Mouse (Mus musculus): ENCODE measurements at regions not wholly inside any gene's neighbourhood (a gene's known extent, or its start where the extent isn't known, plus 50 kb on each side); places are given as distances from the start of the nearest gene placed in this dataset.

DNA sequence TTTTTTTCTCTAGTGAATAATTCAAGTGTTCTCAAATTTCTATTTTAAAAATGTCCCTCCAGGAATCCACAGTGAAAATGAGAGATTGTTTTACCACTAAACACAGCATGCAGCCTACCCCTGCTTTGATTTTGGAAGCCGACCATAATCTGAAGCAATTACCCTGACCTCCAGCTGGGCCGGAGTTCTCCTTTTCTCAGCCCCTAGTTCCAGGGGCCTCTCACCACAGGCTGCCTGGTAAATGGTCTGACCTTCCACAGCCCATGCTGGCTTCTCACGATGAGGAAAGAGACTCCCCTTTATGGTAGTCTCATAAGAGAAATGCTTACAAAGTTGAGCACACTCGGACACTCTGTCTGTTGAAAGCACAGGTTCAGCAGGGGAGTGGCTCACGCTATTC is 121.3 kb downstream of the Kcnrg start:
- Histone ChIP-seq H3K9me3 (ENCODE audit: control insufficient read depth, low read depth, low read length) (no peaks in the 10 kb centered on the region), H3K4me2 (replicated peaks; ENCODE audit: low read depth, low read length) (no peak overlapping the region), H3K4me1 (ENCODE audit: control insufficient read depth, insufficient read depth, low read length) (no peaks in the 10 kb centered on the region), H3K27me3 (ENCODE audit: control insufficient read depth, insufficient read depth, low read length) (no peaks in the 10 kb centered on the region), H3K27ac (ENCODE audit: low read length) (no peak overlapping the region), H3K36me3 (ENCODE audit: control insufficient read depth, insufficient read depth, low read length) (no peaks in the 10 kb centered on the region), H3K4me3 (ENCODE audit: low read depth, low read length) (no peak overlapping the region), H3K9ac (replicated peaks; ENCODE audit: low read depth, low read length) (no peak overlapping the region)
- 53% methylated on average over 5 of the region's 5 CpGs for WGBS
- no peak for ATAC-seq (ENCODE audit: insufficient number of reproducible peaks, insufficient read depth, low FRiP score, low read depth)

DNA sequence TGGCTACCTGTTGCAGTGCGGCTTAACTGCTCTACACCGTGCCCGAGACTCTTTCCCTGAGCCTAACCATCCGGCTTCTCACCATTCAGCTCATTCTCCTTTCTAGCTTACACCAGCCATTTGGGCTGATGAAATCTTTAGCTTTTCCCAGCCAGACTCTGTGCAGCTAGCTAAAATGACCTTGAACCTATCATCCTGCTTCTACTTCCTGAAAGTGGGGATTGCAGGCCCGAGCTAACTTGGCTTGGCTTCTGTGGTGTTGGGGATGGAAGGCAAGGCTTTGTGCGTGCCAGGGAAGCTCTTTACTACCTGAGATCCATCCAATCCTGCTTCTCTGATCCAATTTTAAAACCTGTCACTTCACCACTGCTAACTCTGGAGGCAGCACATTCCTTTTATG is 128.3 kb downstream of the Kcnrg start:
- no peak overlapping the region for H3K27ac ChIP-seq (ENCODE audit: low read length)
- no peak overlapping the region for H3K4me3 ChIP-seq (ENCODE audit: low read depth, low read length)
- ATAC-seq (ENCODE audit: insufficient number of reproducible peaks, insufficient read depth, low FRiP score, low read depth), result no peak
- no peaks in the 10 kb centered on the region; the same call in 1 of the 2 replicates for H3K9me3 ChIP-seq (ENCODE audit: control insufficient read depth, low read depth, low read length)
- H3K4me2 ChIP-seq (replicated peaks; ENCODE audit: low read depth, low read length), result no peak overlapping the region
- H3K4me1 ChIP-seq (ENCODE audit: control insufficient read depth, insufficient read depth, low read length), result no peaks in the 10 kb centered on the region
- no peak overlapping the region for H3K9ac ChIP-seq (replicated peaks; ENCODE audit: low read depth, low read length)
- H3K27me3 ChIP-seq (ENCODE audit: control insufficient read depth, insufficient read depth, low read length), result no peaks in the 10 kb centered on the region
- no peaks in the 10 kb centered on the region for H3K36me3 ChIP-seq (ENCODE audit: control insufficient read depth, insufficient read depth, low read length)
- WGBS, result 74% methylated on average over 6 of the region's 6 CpGs

DNA sequence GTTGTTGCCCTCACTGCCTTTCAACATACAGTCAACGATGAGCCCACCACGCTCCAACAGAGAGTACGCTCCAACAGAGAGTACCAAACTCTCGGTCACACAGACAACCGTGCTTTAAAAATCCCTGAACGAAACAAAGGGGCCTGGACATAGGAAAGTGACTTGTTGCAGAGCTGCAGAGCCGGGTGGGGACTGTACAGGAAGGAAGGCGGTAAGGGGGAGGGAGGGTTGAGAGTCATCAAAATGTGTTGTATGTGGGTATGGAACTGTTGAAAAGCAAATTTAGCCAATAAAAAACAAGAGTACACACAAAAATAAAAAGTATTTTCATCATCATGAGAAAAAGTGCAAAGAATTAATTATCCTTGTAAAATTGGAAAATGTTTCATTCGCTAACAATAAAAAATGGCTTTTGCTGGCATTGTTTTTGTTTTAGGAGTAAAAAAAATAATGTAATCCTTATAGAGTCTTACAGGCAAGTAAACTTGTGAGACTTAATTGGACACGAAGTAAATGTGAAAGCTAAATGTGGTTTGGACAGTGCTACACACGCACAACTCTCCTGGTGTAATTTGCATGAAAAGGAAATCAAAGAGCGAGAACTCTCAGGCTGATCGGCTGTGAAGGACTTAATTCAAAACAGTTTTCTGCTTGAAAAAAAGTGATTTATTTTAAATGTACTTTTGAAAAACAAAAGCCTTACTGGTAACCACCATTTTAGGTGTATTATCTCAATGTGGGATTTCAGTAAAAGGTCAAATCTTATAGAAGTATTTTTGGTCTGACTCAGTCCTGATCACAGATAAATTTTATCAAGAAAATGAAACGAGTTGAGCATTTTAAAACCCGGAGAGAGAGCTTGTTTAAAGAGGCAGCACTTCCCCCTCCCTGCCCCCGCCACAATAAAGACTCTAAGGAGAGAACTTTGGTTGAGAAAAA is 129.4 kb downstream of the Kcnrg start:
- no peak for ATAC-seq (ENCODE audit: insufficient number of reproducible peaks, insufficient read depth, low FRiP score, low read depth)
- Histone ChIP-seq H3K27ac (ENCODE audit: low read length) (no peak overlapping the region), H3K27me3 (ENCODE audit: control insufficient read depth, insufficient read depth, low read length) (no peaks in the 10 kb centered on the region), H3K4me2 (replicated peaks; ENCODE audit: low read depth, low read length) (no peak overlapping the region), H3K4me1 (ENCODE audit: control insufficient read depth, insufficient read depth, low read length) (no peaks in the 10 kb centered on the region), H3K36me3 (ENCODE audit: control insufficient read depth, insufficient read depth, low read length) (no peaks in the 10 kb centered on the region), H3K9ac (replicated peaks; ENCODE audit: low read depth, low read length) (no peak overlapping the region), H3K9me3 (ENCODE audit: control insufficient read depth, low read depth, low read length) (no peaks in the 10 kb centered on the region; the same call in 1 of the 2 replicates), H3K4me3 (ENCODE audit: low read depth, low read length) (no peak overlapping the region)
- WGBS, result 50% methylated on average over 16 of the region's 16 CpGs

DNA sequence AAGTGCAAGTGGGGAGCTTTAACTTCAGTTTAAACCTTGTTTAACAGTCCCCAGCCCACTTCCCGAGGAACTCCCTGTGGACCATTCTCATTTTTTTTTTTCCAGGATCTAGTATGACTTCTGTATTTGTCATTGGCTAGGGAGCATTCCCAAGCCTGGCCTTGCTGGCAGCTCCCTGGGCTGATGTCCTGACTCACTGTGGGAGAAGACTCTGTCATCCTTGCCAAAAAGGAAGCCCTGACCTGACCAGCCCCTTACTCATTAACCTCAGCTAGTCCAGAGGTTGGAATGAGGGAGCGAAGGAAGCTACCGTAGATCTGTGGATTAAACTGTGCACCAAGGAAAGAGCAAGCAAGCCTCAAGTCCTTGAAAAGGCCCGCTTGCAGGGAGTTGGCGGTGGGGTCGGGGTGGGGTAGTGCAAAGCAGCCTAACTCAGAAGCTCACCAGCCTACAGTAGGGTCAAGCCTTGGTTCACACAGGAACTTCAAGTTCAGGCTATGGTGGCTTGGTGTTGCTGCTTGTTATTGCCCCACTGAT is 130.3 kb downstream of the Kcnrg start:
- Histone ChIP-seq H3K27me3 (ENCODE audit: control insufficient read depth, insufficient read depth, low read length) (no peaks in the 10 kb centered on the region), H3K4me3 (ENCODE audit: low read depth, low read length) (no peak overlapping the region), H3K36me3 (ENCODE audit: control insufficient read depth, insufficient read depth, low read length) (no peaks in the 10 kb centered on the region), H3K9ac (replicated peaks; ENCODE audit: low read depth, low read length) (no peak overlapping the region), H3K27ac (ENCODE audit: low read length) (no peak overlapping the region), H3K4me1 (ENCODE audit: control insufficient read depth, insufficient read depth, low read length) (no peaks in the 10 kb centered on the region), H3K4me2 (replicated peaks; ENCODE audit: low read depth, low read length) (no peak overlapping the region), H3K9me3 (ENCODE audit: control insufficient read depth, low read depth, low read length) (no peaks in the 10 kb centered on the region; the same call in 1 of the 2 replicates)
- ATAC-seq (ENCODE audit: insufficient number of reproducible peaks, insufficient read depth, low FRiP score, low read depth), result no peak
- WGBS, result 75% methylated on average over 6 of the region's 6 CpGs

DNA sequence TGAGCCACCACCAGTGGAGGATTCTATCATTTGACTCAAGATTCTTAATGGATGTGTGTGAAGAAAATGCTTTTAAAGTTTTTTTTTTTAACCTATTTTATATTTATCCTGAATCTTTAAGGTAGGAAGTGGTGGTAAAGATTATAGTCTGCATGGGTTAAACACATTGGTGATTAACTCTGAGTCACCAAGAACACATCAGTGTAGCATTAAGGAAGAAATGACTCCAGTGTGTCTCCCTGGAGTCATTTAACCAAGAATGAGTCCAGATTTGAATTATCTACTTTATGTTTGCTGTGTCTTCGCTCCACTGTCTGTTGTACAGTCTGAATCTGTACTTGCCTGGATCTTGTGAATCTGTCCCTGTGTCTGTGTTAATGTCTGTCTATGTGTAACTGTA is 132.2 kb downstream of the Kcnrg start:
- H3K36me3 ChIP-seq (ENCODE audit: control insufficient read depth, insufficient read depth, low read length), result no peaks in the 10 kb centered on the region
- no peaks in the 10 kb centered on the region for H3K4me1 ChIP-seq (ENCODE audit: control insufficient read depth, insufficient read depth, low read length)
- WGBS, result 97% methylated on average over 1 of the region's 1 CpGs
- H3K4me3 ChIP-seq (ENCODE audit: low read depth, low read length), result no peak overlapping the region
- H3K27me3 ChIP-seq (ENCODE audit: control insufficient read depth, insufficient read depth, low read length), result no peaks in the 10 kb centered on the region
- H3K9ac ChIP-seq (replicated peaks; ENCODE audit: low read depth, low read length), result no peak overlapping the region
- ATAC-seq (ENCODE audit: insufficient number of reproducible peaks, insufficient read depth, low FRiP score, low read depth), result no peak
- H3K4me2 ChIP-seq (replicated peaks; ENCODE audit: low read depth, low read length), result no peak overlapping the region
- H3K27ac ChIP-seq (ENCODE audit: low read length), result no peak overlapping the region
- no peaks in the 10 kb centered on the region; the same call in 1 of the 2 replicates for H3K9me3 ChIP-seq (ENCODE audit: control insufficient read depth, low read depth, low read length)

DNA sequence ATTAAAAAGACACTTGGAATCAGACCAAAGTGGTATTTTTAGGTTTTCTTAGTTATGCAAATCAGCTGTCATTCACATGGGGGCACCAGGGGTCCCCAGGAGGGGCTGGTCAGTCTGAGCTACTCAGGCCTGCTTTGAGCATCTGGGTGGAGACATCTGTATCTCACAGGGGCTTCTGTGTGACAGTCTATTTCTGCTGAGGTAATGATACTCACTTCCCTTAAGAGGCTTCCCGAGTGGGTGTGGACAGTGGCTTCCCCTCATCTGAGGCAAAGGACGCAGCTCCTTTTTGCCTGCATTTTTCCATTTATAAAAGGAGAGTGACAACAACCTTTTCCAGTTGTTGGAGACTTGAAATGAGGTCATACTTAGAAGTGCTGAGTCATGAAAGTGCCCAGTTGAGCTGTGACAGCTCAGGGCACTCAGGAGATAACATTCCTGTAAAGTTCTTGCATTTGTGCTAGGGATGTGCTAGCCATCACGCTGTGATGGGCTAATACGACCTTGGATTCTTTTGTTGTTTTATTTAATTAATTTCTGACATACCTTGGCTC is 136.7 kb downstream of the Kcnrg start:
- Histone ChIP-seq H3K9ac (replicated peaks; ENCODE audit: low read depth, low read length) (no peak overlapping the region), H3K27ac (ENCODE audit: low read length) (no peak overlapping the region), H3K4me3 (ENCODE audit: low read depth, low read length) (no peak overlapping the region), H3K4me1 (ENCODE audit: control insufficient read depth, insufficient read depth, low read length) (no peaks in the 10 kb centered on the region), H3K9me3 (ENCODE audit: control insufficient read depth, low read depth, low read length) (no peaks in the 10 kb centered on the region), H3K27me3 (ENCODE audit: control insufficient read depth, insufficient read depth, low read length) (no peaks in the 10 kb centered on the region), H3K36me3 (ENCODE audit: control insufficient read depth, insufficient read depth, low read length) (no peaks in the 10 kb centered on the region), H3K4me2 (replicated peaks; ENCODE audit: low read depth, low read length) (no peak overlapping the region)
- 37% methylated on average over 4 of the region's 4 CpGs for WGBS
- ATAC-seq (ENCODE audit: insufficient number of reproducible peaks, insufficient read depth, low FRiP score, low read depth), result no peak

DNA sequence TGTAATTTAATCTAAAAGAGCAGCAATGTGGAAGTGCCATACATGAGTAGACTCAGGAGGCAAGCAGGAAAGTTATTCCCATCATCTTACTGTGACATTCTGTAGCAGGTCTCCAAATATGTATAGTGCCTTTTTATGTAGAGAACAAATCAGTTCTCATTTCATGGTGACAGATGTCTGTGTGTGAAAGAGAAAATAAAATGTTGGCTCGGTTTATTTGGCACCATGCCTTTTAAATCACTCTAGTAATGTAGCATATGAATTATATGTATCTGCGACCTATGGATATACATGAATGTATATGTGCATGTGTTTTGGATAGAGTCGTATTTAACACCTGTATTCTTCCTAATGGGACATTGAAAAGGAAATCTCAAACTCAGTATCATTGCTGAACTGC is 146.2 kb downstream of the Kcnrg start:
- Histone ChIP-seq H3K36me3 (ENCODE audit: control insufficient read depth, insufficient read depth, low read length) (no peaks in the 10 kb centered on the region), H3K27me3 (ENCODE audit: control insufficient read depth, insufficient read depth, low read length) (no peaks in the 10 kb centered on the region), H3K9ac (replicated peaks; ENCODE audit: low read depth, low read length) (no peak overlapping the region), H3K4me3 (ENCODE audit: low read depth, low read length) (no peak overlapping the region), H3K27ac (ENCODE audit: low read length) (no peak overlapping the region), H3K4me2 (replicated peaks; ENCODE audit: low read depth, low read length) (no peak overlapping the region), H3K9me3 (ENCODE audit: control insufficient read depth, low read depth, low read length) (no peaks in the 10 kb centered on the region), H3K4me1 (ENCODE audit: control insufficient read depth, insufficient read depth, low read length) (0 out of 2 replicates have a peak, but pooled peaks cover 5% of the 10 kb centered on the region)
- no peak for ATAC-seq (ENCODE audit: insufficient number of reproducible peaks, insufficient read depth, low FRiP score, low read depth)
- 72% methylated on average over 3 of the region's 3 CpGs for WGBS

DNA sequence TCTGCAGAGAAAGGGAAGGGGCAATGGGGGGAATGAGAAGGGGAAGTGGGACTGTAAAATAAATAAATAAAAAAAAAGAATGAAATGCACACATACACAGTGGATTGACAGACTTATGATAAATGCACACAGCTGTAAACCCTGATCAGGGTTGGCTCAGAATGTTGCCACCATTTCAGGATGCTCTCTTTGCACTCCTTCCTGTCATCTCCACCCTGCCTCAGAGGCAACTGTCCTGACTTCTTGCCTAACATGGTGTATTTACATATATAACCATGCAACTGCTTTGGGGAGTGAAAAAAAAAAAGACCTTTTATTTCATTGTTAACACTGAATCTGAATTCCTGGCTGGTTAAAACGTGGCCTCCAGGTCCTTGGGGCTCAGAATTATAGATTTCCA is 149.4 kb downstream of the Kcnrg start:
- H3K4me2 ChIP-seq (replicated peaks; ENCODE audit: low read depth, low read length), result peak overlapping the region; percentile 40; the same call in 1 of the 2 replicates
- WGBS, result 12% methylated on average over 1 of the region's 1 CpGs
- no peaks in the 10 kb centered on the region for H3K27me3 ChIP-seq (ENCODE audit: control insufficient read depth, insufficient read depth, low read length)
- no peaks in the 10 kb centered on the region for H3K9me3 ChIP-seq (ENCODE audit: control insufficient read depth, low read depth, low read length)
- ATAC-seq (ENCODE audit: insufficient number of reproducible peaks, insufficient read depth, low FRiP score, low read depth), result no peak
- H3K27ac ChIP-seq (ENCODE audit: low read length), result no peak overlapping the region
- H3K9ac ChIP-seq (replicated peaks; ENCODE audit: low read depth, low read length), result no peak overlapping the region
- no peaks in the 10 kb centered on the region for H3K36me3 ChIP-seq (ENCODE audit: control insufficient read depth, insufficient read depth, low read length)
- 0 out of 2 replicates have a peak, but pooled peaks cover 5% of the 10 kb centered on the region for H3K4me1 ChIP-seq (ENCODE audit: control insufficient read depth, insufficient read depth, low read length)
- no peak overlapping the region for H3K4me3 ChIP-seq (ENCODE audit: low read depth, low read length)
